Mouse (Mus musculus): Measurements from ENCODE around the gene Nkd1. TPM values are rescaled to one million over a fixed set of nuclear protein-coding genes. Genes with fewer than 3 reads are reported as not detected.

Gene Nkd1
- polyA plus RNA-seq, 1 experiment: 21.5 TPM

GRCm38 (mm10) chr8:88637092-88638000 is 116.2 kb downstream of the Nkd1 start:
- Histone ChIP-seq H3K27ac (ENCODE audit: insufficient read depth, low read length) (no peak overlapping the region), H3K4me1 (ENCODE audit: control insufficient read depth, insufficient read depth, low read length) (no peaks in the 10 kb centered on the region), H3K4me3 (replicated peaks; ENCODE audit: insufficient read depth, low read depth, low read length) (no peak overlapping the region), H3K27me3 (ENCODE audit: control insufficient read depth, insufficient read depth, low read length) (no peaks in the 10 kb centered on the region)
- 60% methylated on average over 9 of the region's 9 CpGs for WGBS
- TF ChIP-seq CTCF (IDR thresholded peaks at IDR 0.05; ENCODE audit: borderline replicate concordance, insufficient read depth, low read depth, low read length) (no peak), POLR2A (IDR thresholded peaks at IDR 0.05; ENCODE audit: borderline replicate concordance, insufficient read depth, low read length) (no peak)
- DNase-seq: no peak

GRCm38 (mm10) chr8:88638908-88639307 is 117.8 kb downstream of the Nkd1 start:
- no peak for DNase-seq
- Histone ChIP-seq H3K27ac (ENCODE audit: insufficient read depth, low read length) (no peak overlapping the region), H3K4me3 (replicated peaks; ENCODE audit: insufficient read depth, low read depth, low read length) (no peak overlapping the region), H3K27me3 (ENCODE audit: control insufficient read depth, insufficient read depth, low read length) (no peaks in the 10 kb centered on the region), H3K4me1 (ENCODE audit: control insufficient read depth, insufficient read depth, low read length) (no peaks in the 10 kb centered on the region)
- TF ChIP-seq POLR2A (IDR thresholded peaks at IDR 0.05; ENCODE audit: borderline replicate concordance, insufficient read depth, low read length) (no peak), CTCF (IDR thresholded peaks at IDR 0.05; ENCODE audit: borderline replicate concordance, insufficient read depth, low read depth, low read length) (no peak)
- WGBS: 97% methylated on average over 3 of the region's 3 CpGs

- Histone ChIP-seq H3K27me3 (ENCODE audit: control insufficient read depth, insufficient read depth, low read length) (no peaks in the 10 kb centered on the region), H3K27ac (ENCODE audit: insufficient read depth, low read length) (no peak overlapping the region), H3K4me3 (replicated peaks; ENCODE audit: insufficient read depth, low read depth, low read length) (no peak overlapping the region), H3K4me1 (ENCODE audit: control insufficient read depth, insufficient read depth, low read length) (no peaks in the 10 kb centered on the region)
- WGBS: 60% methylated on average over 5 of the region's 5 CpGs
- DNase-seq: no peak
- TF ChIP-seq CTCF (IDR thresholded peaks at IDR 0.05; ENCODE audit: borderline replicate concordance, insufficient read depth, low read depth, low read length) (no peak), POLR2A (IDR thresholded peaks at IDR 0.05; ENCODE audit: borderline replicate concordance, insufficient read depth, low read length) (no peak)
Observed at GRCm38 (mm10) chr8:88642734-88643564, 121.8 kb downstream of the Nkd1 start.

Other genes with a start within 250 kb of the Nkd1 start
- 3.9 and 5.4 TPM in 2 replicates for gene Adcy7, start 249.0 kb upstream of the Nkd1 start, polyA plus RNA-seq (2012; rRNA removed)
- 69.8 and 70.0 TPM in 2 replicates for gene Brd7, start 159.2 kb upstream of the Nkd1 start, polyA plus RNA-seq (2012; rRNA removed)
- 0.59 and 0.90 TPM in 2 replicates for gene Snx20, start 114.8 kb downstream of the Nkd1 start, polyA plus RNA-seq (2012; rRNA removed)
- gene Nod2, start 126.0 kb downstream of the Nkd1 start, polyA plus RNA-seq (2012; rRNA removed): 0.11 and 0.28 TPM in 2 replicates
- 26.8 and 27.1 TPM in 2 replicates for gene Cyld, start 175.7 kb downstream of the Nkd1 start, polyA plus RNA-seq (2012; rRNA removed)